Mouse (Mus musculus) v-Abl transformed pro-B cells (cell line): ENCODE data around the gene Serf1.
"Not testable (repeated sequence)": the region's sequence is repeated elsewhere in the genome, so short reads cannot be mapped to it uniquely, and the experiment has no call there.

Experiments
- in situ Hi-C, 2 experiments: fragments of 400-800 bp; cut with MboI; formaldehyde crosslinking; loops; one replicate each; pipeline ENCODE4 v1.15.1; 2025; ENCODE audit not compliant: unreplicated experiment in 2 of 2

Serf1 gene

DNA sequence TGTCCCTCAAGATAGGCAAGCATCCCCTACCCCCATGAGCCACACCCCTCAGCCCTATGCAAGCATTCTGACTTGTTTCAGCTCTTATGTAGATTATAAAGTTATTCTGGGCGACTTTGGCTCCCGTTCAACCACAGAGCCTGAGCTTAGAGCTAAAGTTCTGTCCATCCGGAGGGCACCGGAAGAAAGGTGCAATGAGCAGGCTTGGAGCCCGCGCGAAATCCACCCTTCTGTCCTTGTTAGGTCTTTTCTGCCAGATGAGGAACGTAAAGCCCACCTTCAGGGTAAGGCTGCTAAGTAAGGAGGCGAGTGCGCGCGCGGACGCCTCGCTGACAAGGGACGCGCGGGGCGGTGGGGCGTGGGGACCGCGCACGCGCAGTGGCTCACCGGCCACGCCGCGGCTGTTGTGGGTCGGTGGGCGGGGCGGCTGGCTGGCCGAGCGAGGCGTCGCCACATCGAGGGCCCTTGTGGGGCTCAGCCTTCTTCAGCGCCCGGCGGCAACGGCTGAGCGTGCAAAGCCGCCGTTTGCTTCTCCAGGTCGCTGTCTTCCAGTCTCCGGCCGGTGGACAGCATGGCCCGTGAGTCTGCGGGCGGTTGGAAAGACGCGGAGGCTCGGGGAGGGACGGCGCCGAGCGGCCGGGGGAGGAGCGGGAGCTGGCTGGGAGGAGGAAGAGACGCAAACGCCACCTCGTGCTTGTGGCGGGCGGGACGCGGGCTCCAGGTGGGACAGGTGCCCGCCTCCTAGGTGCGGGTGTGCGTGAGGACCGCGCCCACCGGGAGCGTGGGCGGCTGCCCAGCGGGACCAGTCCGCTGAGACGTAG, at the start of gene Serf1:
TSS of gene Serf1 (plus strand) at position 361 of the 821 bp plus-strand sequence.
- in situ Hi-C loops: loop anchor here (10.0 to 25.0 kb wide), 6 partner anchors 246 to 1604 kb away; partner anchors contain the start of genes Gtf2h2 (in 1 of the 2), Mrps27 (in 1 of the 2), Ptcd2 (in 1 of the 2) and Slc30a5 (in 1 of the 2)

DNA sequence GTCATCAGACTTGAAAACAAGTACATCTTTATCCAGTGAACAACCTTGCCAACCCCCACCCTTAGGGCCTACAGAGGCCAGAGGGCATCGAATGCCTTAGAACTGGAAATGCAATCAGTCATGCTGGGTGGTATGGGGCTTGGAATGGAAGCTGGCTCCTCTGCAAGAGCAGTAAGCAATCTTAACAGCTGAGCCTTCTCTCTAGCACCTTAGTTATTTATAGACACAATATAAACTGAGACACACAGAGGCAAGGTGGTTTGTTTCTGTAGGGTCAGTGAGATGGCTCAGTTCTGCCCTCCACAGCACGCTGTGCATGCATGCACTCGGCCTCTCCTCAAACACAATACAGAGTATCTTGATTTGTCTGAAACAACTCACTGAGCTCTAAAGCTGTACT, 43.9 kb upstream of the Serf1 start:
- in situ Hi-C loops: no loop called here

DNA sequence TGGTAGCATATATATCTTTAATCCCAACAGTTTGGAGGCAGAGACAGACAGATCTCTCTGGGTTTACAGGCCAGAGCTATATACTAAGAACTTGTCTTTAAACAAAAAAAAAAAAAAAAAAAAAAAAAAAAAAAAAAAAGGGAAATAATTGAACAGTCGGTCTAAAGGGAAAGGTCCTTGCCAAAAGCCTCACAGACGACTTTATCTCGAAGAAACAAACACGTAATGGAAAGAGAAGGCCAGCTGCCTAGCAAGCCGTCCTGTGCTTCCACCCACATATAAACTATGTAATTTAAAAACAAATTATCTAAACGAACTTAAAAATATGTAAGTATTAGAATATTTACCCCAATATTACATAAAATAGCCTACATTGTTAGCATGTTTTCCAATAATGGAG, 40.0 kb upstream of the Serf1 start:
- in situ Hi-C loops: no loop called here

DNA sequence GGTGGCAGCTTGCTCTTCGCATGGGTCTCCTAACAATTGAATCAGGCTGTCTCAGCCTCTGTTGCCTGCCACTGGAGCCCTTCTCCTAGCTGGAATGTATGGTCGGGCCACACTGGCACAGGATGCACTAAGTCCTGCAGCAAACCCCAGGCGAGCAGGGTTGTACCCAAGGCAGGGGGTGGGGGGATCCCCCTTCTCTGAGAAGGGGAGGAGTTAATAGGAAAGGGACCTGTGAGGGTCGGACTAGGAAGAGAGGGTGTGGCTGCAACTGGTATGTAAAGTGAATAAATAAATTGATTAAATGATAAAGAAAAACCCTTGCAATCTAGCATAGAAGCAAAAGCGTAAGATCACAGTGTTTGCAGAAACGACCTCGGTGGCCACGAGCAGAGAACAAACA, 36.3 kb upstream of the Serf1 start:
- in situ Hi-C loops: no loop called here

DNA sequence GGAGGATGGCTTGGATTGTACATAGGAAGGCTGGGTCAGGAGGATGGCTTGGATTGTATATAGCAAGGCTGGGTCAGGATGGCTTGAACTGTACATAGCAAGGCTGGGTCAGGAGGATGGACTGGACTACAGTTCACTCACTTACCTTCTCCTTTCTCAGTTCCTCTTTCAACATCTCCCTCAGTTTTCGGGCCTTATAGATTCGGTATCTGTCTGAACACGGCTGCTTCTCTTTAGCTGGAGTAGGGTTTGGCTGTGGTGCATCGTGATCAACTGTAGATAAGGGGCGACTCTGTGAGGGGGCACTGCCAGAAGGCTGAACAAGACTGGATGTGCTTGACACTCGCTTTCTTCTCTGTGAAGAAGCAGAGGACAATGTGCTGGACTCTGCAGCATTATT, 9.0 kb upstream of the Serf1 start:
- in situ Hi-C loops: loop anchor here in 1 of 2 experiments (10.0 kb wide), 2 partner anchors 536 to 754 kb away; partner anchors contain the start of genes Mrps27 and Ptcd2

DNA sequence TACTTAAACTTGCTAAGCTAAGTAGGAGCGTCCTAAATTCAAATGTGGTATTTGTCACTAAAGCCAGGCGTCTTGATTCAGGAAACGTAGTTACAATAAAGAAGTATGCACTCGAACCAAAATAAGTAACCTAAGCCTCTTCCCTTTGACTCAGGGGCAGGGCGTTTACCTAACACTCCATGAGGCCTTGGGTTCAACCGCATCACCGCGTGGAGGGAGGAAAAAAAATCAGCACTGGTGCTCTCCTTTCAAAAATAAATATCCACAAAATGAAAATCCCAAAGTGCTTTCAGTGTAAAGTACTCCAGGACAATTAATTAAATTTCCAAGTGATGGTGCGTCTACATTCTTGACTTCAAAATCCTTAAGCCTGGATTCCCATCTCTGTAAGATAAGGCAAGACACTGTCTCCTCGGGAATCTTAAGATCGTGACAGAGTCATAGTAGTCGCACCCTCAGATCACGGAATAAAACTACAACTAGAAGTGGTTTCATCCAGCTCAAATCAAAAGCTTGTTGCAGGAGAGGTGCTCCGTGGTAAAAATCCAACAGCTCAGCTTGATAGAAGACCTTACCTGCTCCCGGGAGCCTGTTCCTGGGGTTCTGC, 4.7 kb upstream of the Serf1 start:
- in situ Hi-C loops: loop anchor here (10.0 to 25.0 kb wide), 6 partner anchors 241 to 1609 kb away; partner anchors contain the start of genes Gtf2h2 (in 1 of the 2), Mrps27 (in 1 of the 2), Ptcd2 (in 1 of the 2) and Slc30a5 (in 1 of the 2)

DNA sequence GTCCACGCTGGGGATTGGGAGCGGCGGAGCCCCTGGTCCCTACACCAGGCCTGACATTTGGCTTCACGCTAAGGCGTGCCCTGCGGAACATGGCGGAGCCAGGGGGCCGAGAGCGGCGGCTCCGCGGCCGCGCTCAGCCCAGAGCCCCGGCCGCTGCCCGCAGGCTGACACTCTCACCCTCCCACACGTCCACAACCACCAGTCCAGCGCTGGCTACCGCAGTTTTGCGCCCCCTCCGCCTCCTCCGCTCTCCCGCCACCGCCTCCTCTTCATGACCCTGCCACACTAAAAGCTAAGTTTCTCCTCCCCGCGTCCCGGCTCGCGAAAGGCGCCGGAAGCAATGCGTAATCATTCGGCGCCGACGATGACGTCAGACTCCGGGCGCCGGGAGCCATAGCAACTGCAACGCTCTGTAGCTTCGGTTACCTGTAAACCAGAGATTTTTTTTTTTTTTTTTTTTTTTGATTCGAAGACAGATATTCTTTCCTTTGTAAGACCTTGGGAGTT, 4.0 kb upstream of the Serf1 start, which contains the start of gene Bdp1:
TSS of gene Bdp1 (minus strand) at position 323 of the 507 bp plus-strand sequence.
- in situ Hi-C loops: loop anchor here (10.0 to 25.0 kb wide), 6 partner anchors 242 to 1608 kb away; partner anchors contain the start of genes Gtf2h2 (in 1 of the 2), Mrps27 (in 1 of the 2), Ptcd2 (in 1 of the 2) and Slc30a5 (in 1 of the 2)

DNA sequence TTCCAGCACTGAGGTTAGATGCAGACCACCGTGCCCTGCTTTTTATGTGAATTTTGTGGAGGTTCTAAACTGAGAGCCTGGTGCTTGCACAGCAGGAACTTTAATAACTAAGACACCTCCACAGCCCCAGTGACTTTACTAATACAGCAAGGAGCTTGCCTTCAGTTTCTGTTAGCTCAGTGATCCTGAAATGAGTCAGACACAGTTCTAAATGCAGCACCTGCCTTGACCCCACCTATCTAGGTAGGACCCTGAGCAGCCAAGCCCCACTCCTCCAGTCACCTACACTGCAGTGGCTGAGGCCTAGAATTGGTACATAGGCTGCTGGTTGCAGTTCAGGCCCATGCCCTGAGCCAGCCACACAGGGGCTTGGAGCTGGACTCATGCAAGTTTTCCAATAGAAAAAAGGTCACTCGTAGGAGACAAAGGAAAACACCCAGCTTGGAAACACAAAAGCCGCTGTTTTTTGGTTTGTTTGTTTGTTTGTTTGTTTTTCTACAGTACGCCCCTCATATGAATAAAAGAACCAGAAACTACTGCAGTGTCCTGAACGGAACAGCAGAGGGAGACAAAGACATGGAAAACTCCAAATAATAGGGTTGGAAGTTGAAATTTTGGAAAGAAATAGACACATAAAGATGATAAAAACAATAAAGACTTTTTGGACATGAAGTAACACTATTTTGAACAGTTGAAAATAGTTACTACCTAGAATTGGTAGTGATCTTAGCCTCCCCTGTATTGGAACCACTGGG, 4.6 kb downstream of the Serf1 start:
- in situ Hi-C loops: loop anchor here (5.0 to 25.0 kb wide), 8 partner anchors 250 to 1600 kb away; partner anchors contain the start of genes Ak6 (in 1 of the 2), Gtf2h2 (in 1 of the 2), Rad17 (in 1 of the 2) and Slc30a5 (in 1 of the 2)

DNA sequence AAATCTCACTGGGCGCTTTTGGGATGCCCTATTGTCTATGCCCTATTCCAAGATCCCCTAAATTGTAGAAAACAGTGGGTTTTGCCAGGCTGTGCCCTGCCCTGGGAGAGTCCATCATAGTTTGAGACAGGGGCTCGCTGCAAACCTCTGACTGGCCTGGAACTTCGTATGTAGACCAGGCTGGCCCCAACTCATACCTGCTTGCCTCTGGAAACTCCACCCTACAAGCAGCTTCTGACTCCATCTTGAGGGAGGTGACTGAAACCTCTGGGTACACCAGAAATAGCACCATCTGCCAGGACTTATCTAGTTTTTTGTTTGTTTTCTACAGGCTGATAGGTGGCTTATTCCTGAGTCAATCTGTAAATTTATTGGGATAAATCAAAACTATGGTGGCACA, 16.2 kb downstream of the Serf1 start:
- in situ Hi-C loops: loop anchor here (25.0 kb wide), 4 partner anchors 262 to 1588 kb away; partner anchors contain the start of genes Gtf2h2 (in 1 of the 2) and Slc30a5 (in 1 of the 2)

DNA sequence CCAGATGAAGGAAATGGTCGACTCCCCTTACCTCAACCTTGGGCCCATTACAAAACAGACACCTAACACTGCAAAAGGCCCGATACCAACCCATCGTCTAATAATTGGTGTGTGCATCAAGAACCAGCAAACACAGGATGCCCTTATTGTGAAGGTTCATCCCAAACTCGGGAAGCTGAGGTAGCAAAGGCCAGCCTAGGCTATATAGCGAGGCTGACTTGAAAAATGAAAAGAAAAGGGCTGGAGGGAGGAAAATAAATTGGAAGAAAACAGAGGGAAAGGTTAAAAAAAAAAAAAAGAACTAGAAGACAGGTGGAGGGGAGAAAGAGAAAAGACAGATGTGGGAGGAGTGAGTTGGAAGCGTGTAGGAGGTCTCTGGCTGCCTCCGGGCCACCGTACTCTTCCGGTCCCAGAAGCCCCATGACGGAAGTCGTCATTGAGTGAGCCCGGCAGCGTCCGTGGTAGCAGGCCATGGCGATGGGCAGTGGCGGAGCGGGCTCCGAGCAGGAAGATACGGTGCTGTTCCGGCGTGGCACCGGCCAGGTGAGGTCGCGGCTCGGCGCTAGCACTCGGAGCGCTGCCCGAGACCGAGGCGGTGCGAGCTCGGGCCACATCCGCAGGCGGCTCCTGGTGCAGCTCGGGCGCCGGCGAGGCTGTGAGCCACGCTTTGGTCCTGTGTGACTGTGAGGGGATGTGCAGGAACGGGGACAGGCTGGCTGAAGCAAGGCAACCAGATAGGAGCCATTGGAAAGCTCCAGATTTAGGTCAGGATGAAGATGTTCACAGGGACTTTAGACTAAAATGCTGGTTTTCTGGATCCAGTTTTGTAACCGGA, 16.8 kb downstream of the Serf1 start, which contains the start of gene Smn1:
TSS of gene Smn1 (plus strand) at position 430 of the 835 bp plus-strand sequence.
- in situ Hi-C loops: loop anchor here (25.0 kb wide), 4 partner anchors 262 to 1588 kb away; partner anchors contain the start of genes Gtf2h2 (in 2 of the 2) and Slc30a5 (in 1 of the 2)

DNA sequence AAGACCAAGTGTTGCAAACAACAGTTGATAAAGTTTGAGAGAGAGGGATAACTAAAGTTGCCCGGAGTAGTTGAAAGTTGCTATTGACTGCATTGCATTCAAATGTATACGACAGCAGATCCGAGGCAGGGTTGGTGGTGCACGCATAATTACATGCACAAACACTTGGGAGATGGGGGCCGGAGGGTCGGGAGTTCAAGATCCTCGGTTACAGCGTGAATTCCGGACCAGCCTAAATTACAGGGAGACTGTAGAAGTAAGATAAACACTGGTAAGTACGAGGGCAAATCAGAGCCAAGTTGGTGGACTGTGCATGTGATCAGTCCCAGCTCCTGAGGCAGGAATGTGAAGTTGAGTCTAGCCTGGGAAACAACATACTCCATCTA, 17.4 kb downstream of the Serf1 start:
- in situ Hi-C loops: loop anchor here in 1 of 2 experiments (25.0 kb wide), 1 partner anchor 362 kb away; the partner anchor contains the start of gene Gtf2h2

DNA sequence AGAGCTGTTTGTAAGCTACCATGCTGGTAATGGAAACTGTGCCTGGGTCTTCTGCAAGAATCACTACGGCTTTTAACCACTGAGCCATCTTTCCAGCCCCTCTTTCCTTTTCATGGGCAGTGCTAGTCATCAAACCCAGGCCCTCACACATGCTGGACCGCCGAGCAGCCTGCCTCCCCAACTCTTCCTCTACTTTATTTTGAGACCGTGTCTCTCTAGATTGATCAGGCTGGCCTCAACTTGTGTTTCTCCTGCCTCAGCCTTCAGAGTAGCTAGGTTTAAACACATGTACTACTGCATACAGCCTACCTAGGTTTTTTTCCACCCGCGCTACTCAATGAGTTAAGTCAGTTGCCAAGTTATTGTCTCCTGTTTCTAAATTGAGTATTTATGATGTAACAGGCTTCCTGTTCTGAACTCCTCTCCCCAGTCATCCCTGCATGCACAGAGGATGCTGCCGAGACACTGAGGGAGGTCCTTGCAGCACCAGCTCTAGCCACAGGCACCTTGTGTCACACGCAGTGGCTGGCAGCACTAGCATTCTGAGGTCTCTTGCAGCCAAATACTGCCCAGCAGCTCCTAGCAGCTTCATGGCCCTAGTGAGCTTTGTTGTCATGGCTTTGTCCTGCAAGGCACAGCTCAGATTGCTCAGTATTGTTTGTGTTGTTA, 34.0 kb downstream of the Serf1 start:
- in situ Hi-C loops: loop anchor here in 1 of 2 experiments (25.0 kb wide), 1 partner anchor 346 kb away; the partner anchor contains the start of gene Gtf2h2

DNA sequence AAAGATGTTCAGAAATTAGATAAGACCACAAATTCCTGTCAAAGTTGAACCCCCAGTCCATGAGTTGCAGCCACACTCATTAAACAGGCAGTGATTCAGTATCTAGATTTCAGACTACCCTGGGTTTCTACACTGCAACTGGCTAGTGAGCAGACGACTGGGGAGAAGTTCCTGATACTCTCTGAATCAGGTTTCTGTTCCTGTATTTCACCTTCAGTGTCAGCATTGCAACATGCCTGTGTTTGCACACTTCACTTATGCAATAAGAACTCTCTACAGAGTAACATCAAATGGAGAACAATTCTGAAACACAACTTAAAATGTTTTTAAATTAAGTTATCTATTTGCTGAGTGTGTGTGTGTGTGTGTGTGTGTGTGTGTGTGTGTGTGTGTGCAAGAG, 44.8 kb downstream of the Serf1 start:
- in situ Hi-C loops: no loop called here

DNA sequence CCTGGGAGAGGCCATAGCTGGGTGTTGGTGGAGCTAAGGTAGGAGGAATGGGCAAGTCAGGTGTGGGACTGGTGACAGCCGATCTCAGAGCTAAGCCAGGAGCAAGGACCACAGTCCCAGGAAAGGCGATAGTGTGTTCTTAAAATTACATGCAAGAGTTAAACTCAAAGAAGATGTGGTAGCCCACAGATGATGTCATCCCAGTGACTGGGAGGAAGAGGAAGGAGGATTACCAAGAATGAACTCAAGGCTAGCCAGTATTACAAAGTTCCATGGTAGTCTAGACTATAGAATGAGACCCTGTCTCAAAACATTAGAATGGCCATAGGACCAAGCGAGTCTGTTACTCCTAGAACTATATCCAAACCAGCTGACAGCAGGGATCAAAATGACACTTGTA, 48.8 kb downstream of the Serf1 start:
- in situ Hi-C loops: no loop called here

DNA sequence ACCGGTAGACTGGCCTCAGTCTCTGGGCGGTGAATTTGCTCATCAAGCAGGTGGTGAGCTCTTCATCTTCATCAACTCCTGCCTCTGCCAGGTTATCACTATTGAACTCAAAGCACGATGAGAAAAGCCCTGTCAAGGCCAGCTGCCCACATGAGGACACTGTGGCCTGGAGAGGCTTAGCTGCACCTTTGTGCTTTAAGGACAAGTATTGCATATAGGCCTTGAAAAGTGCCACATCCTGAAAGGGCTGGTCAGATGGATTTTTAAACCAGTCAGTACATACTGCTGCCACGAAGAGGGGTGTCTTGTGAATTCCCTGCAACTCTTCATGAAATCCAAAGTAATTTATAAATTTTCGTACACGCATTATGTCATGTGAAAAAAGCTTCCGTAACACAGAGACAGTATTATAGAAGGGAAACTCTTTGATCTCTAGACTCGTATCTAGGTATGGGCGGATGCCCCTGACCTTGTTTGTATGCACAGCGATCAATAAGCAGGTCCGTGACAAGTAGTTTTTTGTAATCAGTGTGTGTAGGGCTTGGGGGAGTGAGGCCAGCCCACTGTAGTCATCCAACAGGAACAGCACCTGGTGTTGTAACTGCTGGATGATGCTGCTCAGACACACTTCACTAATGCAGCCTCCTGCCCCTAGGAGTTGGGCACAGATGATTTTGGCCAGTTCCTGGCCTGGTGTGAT, 53.5 kb downstream of the Serf1 start:
- in situ Hi-C loops: not testable (repeated sequence)

DNA sequence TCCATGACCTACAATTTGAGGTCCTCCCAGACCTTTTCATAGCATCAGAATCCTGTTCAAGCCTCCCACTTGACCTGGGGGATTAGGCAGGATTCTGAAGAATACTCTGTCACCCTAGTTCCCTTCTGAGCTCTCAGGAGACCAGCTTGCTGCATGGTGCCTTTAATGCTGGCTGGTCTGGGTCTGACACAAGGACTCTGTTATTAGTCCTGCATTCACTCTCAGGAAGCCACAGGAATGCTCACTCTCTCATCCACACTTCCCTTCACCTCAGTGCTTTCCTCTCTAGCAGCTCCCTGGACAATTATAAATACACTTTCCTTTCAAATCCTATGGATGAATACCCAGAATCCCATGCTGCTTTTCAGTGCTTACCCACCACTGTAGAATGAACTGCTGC, 54.7 kb downstream of the Serf1 start:
- in situ Hi-C loops: not testable (repeated sequence)
